17 mouse cellular contexts compared by ENCODE assay signal in the genomic region with DNA sequence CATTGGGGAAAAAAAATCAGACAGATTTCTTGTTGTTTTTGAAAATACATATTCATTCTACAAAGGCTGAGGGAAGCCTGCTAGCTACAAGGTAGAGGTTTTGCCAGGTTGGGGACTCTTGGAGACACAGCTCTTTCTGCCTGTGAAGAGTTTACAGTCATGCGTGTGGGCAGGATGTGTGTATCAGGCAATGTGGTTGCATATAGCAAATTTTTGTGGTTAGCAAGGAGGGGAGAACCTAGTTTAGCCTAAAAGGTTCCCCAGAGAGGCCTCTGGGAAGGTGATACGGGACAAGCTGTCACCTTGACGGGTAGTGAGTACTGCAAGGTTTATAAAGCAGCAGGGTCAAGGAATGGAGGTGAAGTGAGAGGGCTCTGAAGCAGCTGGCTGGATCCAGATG. TPM values are rescaled to one million over a fixed set of nuclear protein-coding genes. Genes with fewer than 3 reads are reported as not detected.
A peak's percentile ranks its signal among the peaks of the same experiment; 100 is the strongest.
DNase-seq lines count a peak whose midpoint lies in the region; ATAC-seq and TF ChIP-seq lines count a peak whose summit lies in the region.
"Had no signal": no experiment of that assay in that cellular context is flagged by ENCODE, and none has a peak within 500 bp of the region (broad histone marks: within the 10 kb centered on the region; RNA-seq: fewer than 3 reads in every experiment).

No protein-coding gene starts in this region.

- no peak; the same call in 1 of the 2 replicates for ATAC-seq in embryonic facial prominence, embryonic 14.5 days (ENCODE audit: low read depth)
- no peak for ATAC-seq in limb, embryonic 15.5 days (ENCODE audit: insufficient number of reproducible peaks, low FRiP score, low TSS enrichment, low read depth)

- no peaks in the 10 kb centered on the region for H3K9me3 ChIP-seq in embryonic facial prominence, embryonic 14.5 days (ENCODE audit: control insufficient read depth, low read length)
- H3K9me3 ChIP-seq in limb, embryonic 15.5 days: no peaks in the 10 kb centered on the region
- H3K9me3 ChIP-seq: forebrain, embryonic 13.5 days; midbrain, embryonic 12.5 days; neural tube, embryonic 12.5 days had no signal

- no peak for DNase-seq in thymus, adult 2 months
- no peak for DNase-seq in thymus, adult 18-20 months
- peak; percentile 54 for DNase-seq in embryonic facial prominence, embryonic 14.5 days (ENCODE audit: low spot score)
- DNase-seq in retina, postnatal 1 day: no peak
- DNase-seq in testis, postnatal 10 days (ENCODE audit: low spot score): no peak
- DNase-seq in urinary bladder, postnatal 25 days (ENCODE audit: low spot score): no peak
- DNase-seq in adrenal gland, adult 8-10 months: no peak
- DNase-seq: cerebellum, adult 2 months; embryo, embryonic 11 days; gastrocnemius, postnatal 14 days; layer of hippocampus, adult 9-11 months; liver had no signal

- peak overlapping the region; percentile 5; the same call in 1 of the 2 replicates for H3K27ac ChIP-seq in thymus, adult 2 months (ENCODE audit: control insufficient read depth, insufficient read depth, low read length)
- peak overlapping the region; percentile 30; the same call in 1 of the 2 replicates for H3K27ac ChIP-seq in embryonic facial prominence, embryonic 14.5 days (replicated peaks; ENCODE audit: low read depth, low read length)
- peak overlapping the region; percentile 79 for H3K27ac ChIP-seq in limb, embryonic 15.5 days
- H3K27ac ChIP-seq: forebrain, embryonic 13.5 days; kidney, postnatal 0 days; midbrain, embryonic 12.5 days; neural tube, embryonic 12.5 days had no signal

- WGBS in thymus, adult 2 months: 10% methylated on average over 3 of the region's 3 CpGs
- WGBS in embryonic facial prominence, embryonic 14.5 days: 32% methylated on average over 3 of the region's 3 CpGs
- WGBS in limb, embryonic 15.5 days: 40% methylated on average over 3 of the region's 3 CpGs

- H3K27me3 ChIP-seq in thymus, adult 2 months (ENCODE audit: control insufficient read depth, insufficient read depth, low read length): no peaks in the 10 kb centered on the region
- no peaks in the 10 kb centered on the region for H3K27me3 ChIP-seq in embryonic facial prominence, embryonic 14.5 days (replicated peaks; ENCODE audit: control insufficient read depth, insufficient read depth, low read length)
- no peaks in the 10 kb centered on the region for H3K27me3 ChIP-seq in limb, embryonic 15.5 days
- H3K27me3 ChIP-seq: forebrain, embryonic 13.5 days; neural tube, embryonic 12.5 days had no signal

- no peaks in the 10 kb centered on the region for H3K36me3 ChIP-seq in thymus, adult 2 months (ENCODE audit: control insufficient read depth, insufficient read depth, low read length)
- no peaks in the 10 kb centered on the region for H3K36me3 ChIP-seq in embryonic facial prominence, embryonic 14.5 days (ENCODE audit: control insufficient read depth, insufficient read depth, low read length)
- no peaks in the 10 kb centered on the region for H3K36me3 ChIP-seq in limb, embryonic 15.5 days
- H3K36me3 ChIP-seq: midbrain, embryonic 12.5 days; neural tube, embryonic 12.5 days had no signal

- H3K9ac ChIP-seq in embryonic facial prominence, embryonic 14.5 days (ENCODE audit: low read depth, low read length): no peak overlapping the region
- H3K9ac ChIP-seq in limb, embryonic 15.5 days: no peak overlapping the region
- H3K9ac ChIP-seq: forebrain, embryonic 13.5 days; midbrain, embryonic 12.5 days; neural tube, embryonic 12.5 days had no signal

- peaks cover 19% of the 10 kb centered on the region for H3K4me1 ChIP-seq in thymus, adult 2 months (replicated peaks; ENCODE audit: control insufficient read depth, insufficient read depth, low read length)
- H3K4me1 ChIP-seq in embryonic facial prominence, embryonic 14.5 days (ENCODE audit: control insufficient read depth, insufficient read depth, low read length): peaks cover 20% of the 10 kb centered on the region
- H3K4me1 ChIP-seq in limb, embryonic 15.5 days: peaks cover 42% of the 10 kb centered on the region
- H3K4me1 ChIP-seq: forebrain, embryonic 13.5 days; midbrain, embryonic 12.5 days; neural tube, embryonic 12.5 days had no signal

- no peak overlapping the region for H3K4me3 ChIP-seq in thymus, adult 2 months (ENCODE audit: control insufficient read depth, insufficient read depth, low read length)
- H3K4me3 ChIP-seq in embryonic facial prominence, embryonic 14.5 days (ENCODE audit: low read depth, low read length): no peak overlapping the region
- H3K4me3 ChIP-seq in limb, embryonic 15.5 days: no peak overlapping the region
- H3K4me3 ChIP-seq: forebrain, embryonic 13.5 days; midbrain, embryonic 12.5 days; neural tube, embryonic 12.5 days had no signal

- no peak for TF ChIP-seq POLR2A in thymus, adult 2 months (IDR thresholded peaks at IDR 0.05; ENCODE audit: control insufficient read depth, extremely low read depth, insufficient read depth, low read length, poor library complexity)

- TF ChIP-seq CTCF in thymus, adult 2 months (IDR thresholded peaks at IDR 0.05; ENCODE audit: borderline replicate concordance, control insufficient read depth, extremely low read depth, insufficient read depth, low read length, poor library complexity): no peak

- H3K4me2 ChIP-seq in embryonic facial prominence, embryonic 14.5 days (ENCODE audit: low read depth, low read length): no peak overlapping the region; the same call in 1 of the 2 replicates
- no peak overlapping the region for H3K4me2 ChIP-seq in limb, embryonic 15.5 days
- H3K4me2 ChIP-seq: forebrain, embryonic 13.5 days; midbrain, embryonic 12.5 days; neural tube, embryonic 12.5 days had no signal

RNA-seq across cellular contexts. Expression of a gene that starts 54.8 kb away (rescaled TPM):
- 10.4 and 11.4 TPM in 2 replicates for polyA plus RNA-seq in thymus, adult 2 months (2012; rRNA removed)
- polyA plus RNA-seq in embryonic facial prominence, embryonic 14.5 days (2014; fragmentation: Nextera tagmentation; extraction: Ambion mirVana): 0.37 and 0.92 TPM in 2 replicates
- polyA plus RNA-seq in limb, embryonic 15.5 days (2015; fragmentation: Nextera tagmentation; extraction: Ambion mirVana): 1.4 and 2.2 TPM in 2 replicates
- total RNA-seq in adrenal gland, adult 8-10 months (2022): 1 to 10 TPM in 1 of 4 experiments, under 1 TPM in 3; 0.64 to 1.0 (median 0.83) TPM
- total RNA-seq: gastrocnemius, postnatal 14 days had no signal
- polyA plus RNA-seq: forebrain, embryonic 13.5 days; neural tube, embryonic 12.5 days had no signal

Comparison
In these comparisons a context has a peak if more than half of its experiments do, and no peak if none do; other contexts are left out.
1. H3K27ac ChIP-seq: peak in every context shown above with its lines; median percentile 79 in limb, embryonic 15.5 days; 30 in embryonic facial prominence, embryonic 14.5 days; 5 in thymus, adult 2 months.